Mouse (Mus musculus): ENCODE data around the gene Msantd3. TPM values are rescaled to one million over a fixed set of nuclear protein-coding genes. Genes with fewer than 3 reads are reported as not detected.

The Msantd3 gene
- total RNA-seq, 2 experiments from 2014 or later: 4.2 to 17.2 TPM

- ATAC-seq (replicated peaks; ENCODE audit: low FRiP score, poor library complexity, severe bottlenecking): no peak
These were observed 12.8 kb downstream of the Msantd3 start for GRCm38 (mm10) chr4:48552486-48553064.

- ATAC-seq (replicated peaks; ENCODE audit: low FRiP score, poor library complexity, severe bottlenecking): no peak
These were observed 14.4 kb downstream of the Msantd3 start for GRCm38 (mm10) chr4:48554132-48554531.

GRCm38 (mm10) chr4:48555729-48556128 lies 16.0 kb downstream of the Msantd3 start:
- ATAC-seq (replicated peaks; ENCODE audit: low FRiP score, poor library complexity, severe bottlenecking): no peak

GRCm38 (mm10) chr4:48559652-48560051 lies 19.9 kb downstream of the Msantd3 start:
- no peak for ATAC-seq (replicated peaks; ENCODE audit: low FRiP score, poor library complexity, severe bottlenecking)

- no peak for ATAC-seq (replicated peaks; ENCODE audit: low FRiP score, poor library complexity, severe bottlenecking)
These were observed 22.1 kb downstream of the Msantd3 start for GRCm38 (mm10) chr4:48561824-48562223.

GRCm38 (mm10) chr4:48564962-48565361 lies 25.2 kb downstream of the Msantd3 start:
- ATAC-seq (replicated peaks; ENCODE audit: low FRiP score, poor library complexity, severe bottlenecking): no peak

GRCm38 (mm10) chr4:48576361-48576760 lies 36.6 kb downstream of the Msantd3 start:
- ATAC-seq (replicated peaks; ENCODE audit: low FRiP score, poor library complexity, severe bottlenecking): no peak

- no peak for ATAC-seq (replicated peaks; ENCODE audit: low FRiP score, poor library complexity, severe bottlenecking)
These were observed 38.1 kb downstream of the Msantd3 start for GRCm38 (mm10) chr4:48577831-48578230.

GRCm38 (mm10) chr4:48578399-48578798 lies 38.7 kb downstream of the Msantd3 start:
- ATAC-seq (replicated peaks; ENCODE audit: low FRiP score, poor library complexity, severe bottlenecking): no peak

- no peak for ATAC-seq (replicated peaks; ENCODE audit: low FRiP score, poor library complexity, severe bottlenecking)
These were observed 39.9 kb downstream of the Msantd3 start for GRCm38 (mm10) chr4:48579475-48580110.

- no peak for ATAC-seq (replicated peaks; ENCODE audit: low FRiP score, poor library complexity, severe bottlenecking)
These were observed 41.5 kb downstream of the Msantd3 start for GRCm38 (mm10) chr4:48581201-48581600.

- no peak for ATAC-seq (replicated peaks; ENCODE audit: low FRiP score, poor library complexity, severe bottlenecking)
These were observed 42.3 kb downstream of the Msantd3 start for GRCm38 (mm10) chr4:48581993-48582392.

- ATAC-seq (replicated peaks; ENCODE audit: low FRiP score, poor library complexity, severe bottlenecking): no peak
These were observed 43.2 kb downstream of the Msantd3 start for GRCm38 (mm10) chr4:48582941-48583340.

- no peak for ATAC-seq (replicated peaks; ENCODE audit: low FRiP score, poor library complexity, severe bottlenecking)
These were observed 44.9 kb downstream of the Msantd3 start, which contains the start of gene Tmeff1 for GRCm38 (mm10) chr4:48584421-48585240. Gene Tmeff1 (plus strand): TSS chr4:48585174.

GRCm38 (mm10) chr4:48585241-48586098 lies 45.7 kb downstream of the Msantd3 start:
- no peak for ATAC-seq (replicated peaks; ENCODE audit: low FRiP score, poor library complexity, severe bottlenecking)

GRCm38 (mm10) chr4:48586099-48586821 lies 46.5 kb downstream of the Msantd3 start:
- no peak for ATAC-seq (replicated peaks; ENCODE audit: low FRiP score, poor library complexity, severe bottlenecking)

GRCm38 (mm10) chr4:48587526-48587925 lies 47.8 kb downstream of the Msantd3 start:
- ATAC-seq (replicated peaks; ENCODE audit: low FRiP score, poor library complexity, severe bottlenecking): no peak

GRCm38 (mm10) chr4:48588576-48588975 lies 48.8 kb downstream of the Msantd3 start:
- ATAC-seq (replicated peaks; ENCODE audit: low FRiP score, poor library complexity, severe bottlenecking): no peak

GRCm38 (mm10) chr4:48590862-48591261 lies 51.1 kb downstream of the Msantd3 start:
- ATAC-seq (replicated peaks; ENCODE audit: low FRiP score, poor library complexity, severe bottlenecking): no peak

Measured in erythroid progenitor cell, adult 5-6 weeks (primary cell).